Mouse (Mus musculus) thymus, postnatal 0 days (tissue): ENCODE results near the gene Mta1. TPM values are rescaled to one million over a fixed set of nuclear protein-coding genes. Genes with fewer than 3 reads are reported as not detected.
A peak's percentile ranks its signal among the peaks of the same experiment; 100 is the strongest.

Source experiments
- DNase-seq: peaks from one replicate; pipeline ENCODE4 v3.0.0-alpha.2; 2015; ENCODE audit warnings: low spot score
- polyA plus RNA-seq: library from polyadenylated mRNA; unstranded; fragments of >200 nt; fragmentation: Nextera tagmentation; extraction: Ambion mirVana; gene quantifications from 2 replicates; pipeline ENCODE4 v1.2.1, GENCODE M21; 2015

The Mta1 gene
- polyA plus RNA-seq, 1 experiment from 2014 or later = 13.6 TPM

DNA sequence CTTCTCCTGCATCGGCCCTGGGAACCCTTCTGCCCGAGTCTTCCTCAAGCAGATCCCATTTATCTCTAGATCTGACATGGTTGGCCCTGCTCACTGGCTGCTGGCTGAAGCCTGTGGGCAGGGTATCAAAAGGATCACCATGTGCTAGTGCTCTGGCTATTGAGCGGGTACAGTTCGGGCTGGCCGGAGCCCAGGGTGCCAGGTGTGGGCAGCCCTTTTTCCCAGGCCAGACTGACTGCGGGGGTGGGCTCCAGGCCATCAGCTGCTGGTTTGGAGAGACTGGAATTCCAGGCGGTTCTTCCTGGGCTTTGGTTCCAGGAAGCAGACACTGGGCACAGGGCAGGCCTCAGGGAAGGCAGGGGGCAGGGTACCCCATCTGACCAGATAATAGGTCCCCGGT is 49.4 kb downstream of the Mta1 start:
- no peak for DNase-seq

DNA sequence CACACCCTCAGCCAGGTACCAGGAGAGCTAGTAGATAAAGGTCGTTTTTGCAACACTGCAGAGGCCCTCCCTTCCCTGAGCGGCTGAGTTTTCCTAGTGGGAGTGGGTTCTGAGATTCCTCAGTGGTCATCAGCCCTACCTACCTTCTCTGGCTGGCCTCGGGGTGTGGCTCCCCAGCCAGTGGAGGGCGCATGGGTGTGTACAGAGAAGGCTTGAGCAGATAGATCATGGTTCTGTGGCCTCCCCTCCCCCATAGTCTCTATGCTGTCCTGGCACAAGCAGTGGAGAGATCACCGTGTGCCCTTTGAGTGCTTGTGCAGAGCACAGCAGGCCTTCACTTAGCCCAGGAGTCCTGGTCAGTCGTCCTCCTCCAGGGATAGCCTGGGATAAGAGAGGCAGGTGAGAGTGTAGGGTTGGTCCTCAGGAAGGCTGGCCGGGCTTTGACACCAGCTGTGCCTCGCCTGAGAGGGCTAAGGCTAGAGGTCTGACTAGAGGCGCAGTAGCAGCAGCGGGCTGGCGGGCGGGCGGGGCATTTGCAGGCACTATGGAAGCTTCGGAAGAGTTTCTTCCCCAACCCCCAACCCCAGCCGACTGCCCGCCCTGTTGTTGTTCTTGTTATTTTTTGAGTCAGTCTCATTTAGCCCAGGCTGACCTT is 50.4 kb downstream of the Mta1 start:
- no peak for DNase-seq

DNA sequence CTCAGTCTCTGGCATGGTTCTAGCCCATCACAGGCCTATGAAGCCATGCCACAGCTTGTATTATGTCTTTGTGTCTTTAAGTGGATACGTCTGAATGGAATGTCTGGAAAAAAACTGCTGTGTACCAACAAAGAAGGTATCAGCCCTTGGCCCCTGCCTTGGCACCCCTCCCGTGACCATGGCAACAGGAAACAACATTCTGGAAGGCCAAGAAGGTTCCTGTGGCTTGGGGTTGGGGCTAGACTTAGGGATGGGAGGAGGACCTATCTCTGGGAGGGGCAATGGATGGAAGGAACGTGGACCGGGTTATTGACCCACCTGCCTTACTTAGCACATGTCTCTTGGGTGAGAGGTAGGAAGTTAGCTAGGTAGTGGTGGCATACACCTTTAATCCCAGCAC is 51.3 kb downstream of the Mta1 start:
- no peak for DNase-seq

DNA sequence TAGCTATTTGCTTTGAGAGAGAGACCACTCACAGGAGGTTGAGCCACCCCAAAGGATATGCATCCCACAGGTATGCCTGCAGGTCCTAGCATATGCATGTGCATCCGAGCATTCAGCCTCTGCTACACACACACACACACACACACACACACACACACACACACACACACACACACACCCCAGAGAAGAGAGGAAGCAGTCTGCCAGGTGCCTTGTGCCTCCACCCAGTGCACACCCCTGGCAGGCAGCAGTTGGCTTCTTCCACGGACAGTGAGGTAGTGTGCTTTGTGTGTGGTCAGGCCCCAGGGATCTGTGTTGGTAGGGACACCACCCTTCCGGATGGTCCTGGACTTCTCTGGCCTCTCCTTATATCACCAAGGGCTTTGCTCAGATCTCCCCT is 51.8 kb downstream of the Mta1 start:
- DNase-seq = no peak

DNA sequence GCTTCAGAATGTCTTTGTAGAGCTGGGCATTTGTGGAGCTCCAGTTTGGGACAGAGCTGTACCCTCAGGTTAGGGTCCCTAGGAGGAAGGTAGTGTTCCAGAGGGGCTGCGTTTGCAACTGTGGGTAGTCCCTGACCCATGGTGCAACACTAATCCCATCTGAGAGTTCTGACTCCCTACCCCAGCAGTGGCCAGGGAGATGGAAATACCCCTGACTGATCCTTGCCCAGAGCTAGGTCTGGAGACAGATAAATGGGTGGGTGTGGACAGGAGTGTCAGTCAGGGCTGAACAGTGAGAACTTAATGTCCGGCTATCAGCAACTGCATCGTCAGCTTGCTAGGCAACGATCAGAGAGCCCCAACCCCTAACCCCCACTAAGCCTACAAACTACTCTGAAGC is 52.5 kb downstream of the Mta1 start:
- no peak for DNase-seq

DNA sequence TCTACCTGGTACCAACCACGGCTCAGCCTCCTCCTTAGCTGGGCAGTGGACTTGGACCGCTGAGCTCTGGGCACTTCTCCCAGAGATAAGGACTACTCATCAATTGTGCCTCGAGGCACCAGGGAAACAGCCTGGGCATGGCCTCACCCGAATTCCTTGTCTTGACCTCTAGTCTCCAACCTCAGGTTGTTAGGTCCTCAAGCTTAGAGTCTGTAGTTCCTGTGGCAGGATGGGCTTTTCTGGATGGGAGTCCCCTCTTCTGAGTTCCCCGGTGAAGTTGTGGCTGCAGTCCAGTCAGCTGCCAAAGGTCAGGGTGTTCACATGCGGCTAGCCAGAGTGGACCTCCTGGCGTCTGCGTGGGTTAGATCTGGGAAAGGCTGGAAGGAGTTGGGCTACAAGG is 53.0 kb downstream of the Mta1 start:
- no peak for DNase-seq

DNA sequence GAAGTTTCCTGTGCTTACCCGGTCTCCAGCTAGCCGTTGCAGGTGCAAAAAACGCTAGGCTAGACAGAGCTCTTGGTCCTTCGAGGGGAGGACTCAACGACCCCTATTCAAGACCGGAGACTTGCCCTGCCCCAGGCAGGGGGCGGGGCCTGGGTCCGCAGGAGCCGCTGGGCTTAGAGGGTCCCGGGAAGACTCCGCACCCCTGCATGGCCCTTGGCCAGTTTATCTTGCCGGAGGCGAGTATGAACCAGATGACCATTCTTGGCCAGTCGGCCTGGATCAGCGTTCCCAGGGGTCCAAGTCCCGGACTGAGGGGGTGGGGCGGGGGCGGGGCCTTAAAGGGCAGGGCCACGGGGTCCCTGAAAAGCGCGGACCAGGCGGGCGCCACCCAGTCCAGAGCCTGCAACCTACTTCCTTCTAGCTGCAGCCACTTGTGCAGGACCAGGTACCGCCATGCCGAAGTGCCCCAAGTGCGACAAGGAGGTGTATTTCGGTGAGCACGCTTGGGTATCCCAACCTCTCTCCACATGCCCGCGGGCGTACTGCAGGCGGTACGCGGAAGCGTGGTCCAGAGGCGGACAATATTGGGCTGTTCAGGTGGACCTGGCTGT is 53.7 kb downstream of the Mta1 start:
- peak; percentile 39 for DNase-seq

DNA sequence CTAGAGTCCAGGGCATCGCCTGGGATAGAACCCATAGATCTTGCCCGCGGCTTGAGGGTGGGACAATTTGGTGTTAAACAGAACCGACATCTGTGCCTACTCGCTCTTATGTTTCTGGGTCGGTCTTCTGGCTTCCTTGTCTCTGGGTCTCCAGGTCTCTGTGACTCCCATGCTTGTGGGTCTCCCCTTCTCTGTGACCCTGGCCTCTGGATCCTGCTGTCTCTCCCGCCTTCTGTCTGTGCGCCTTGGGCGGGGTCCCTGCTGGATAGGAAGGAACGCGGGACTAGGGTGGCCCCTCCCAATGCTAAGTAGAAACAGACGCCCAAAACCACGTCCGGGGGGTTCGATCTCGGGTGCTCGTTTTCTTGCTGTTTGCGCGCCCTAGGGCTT is 54.2 kb downstream of the Mta1 start:
- peak; percentile 72 for DNase-seq

DNA sequence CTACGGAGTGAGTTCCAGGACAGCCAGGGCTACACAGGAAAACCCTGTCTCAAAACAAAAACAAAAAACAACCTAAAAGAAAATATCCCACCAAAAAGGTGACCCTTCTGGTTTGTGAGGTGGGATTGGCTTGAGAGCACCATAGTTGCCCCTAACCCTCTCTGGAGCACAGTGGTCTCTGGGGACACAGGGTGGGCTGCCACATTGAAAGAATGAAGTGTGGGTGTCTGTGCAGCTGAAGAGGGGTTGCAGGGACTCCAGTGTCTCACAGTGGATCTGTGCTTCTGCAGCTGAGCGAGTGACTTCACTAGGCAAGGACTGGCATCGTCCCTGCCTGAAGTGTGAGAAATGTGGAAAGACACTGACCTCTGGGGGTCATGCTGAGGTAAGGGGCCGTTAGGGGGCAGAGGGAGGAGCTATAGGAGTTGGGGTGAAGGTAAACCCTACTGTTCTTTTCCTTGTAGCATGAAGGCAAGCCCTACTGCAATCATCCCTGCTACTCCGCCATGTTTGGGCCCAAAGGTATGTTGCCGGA is 55.0 kb downstream of the Mta1 start:
- DNase-seq = no peak

DNA sequence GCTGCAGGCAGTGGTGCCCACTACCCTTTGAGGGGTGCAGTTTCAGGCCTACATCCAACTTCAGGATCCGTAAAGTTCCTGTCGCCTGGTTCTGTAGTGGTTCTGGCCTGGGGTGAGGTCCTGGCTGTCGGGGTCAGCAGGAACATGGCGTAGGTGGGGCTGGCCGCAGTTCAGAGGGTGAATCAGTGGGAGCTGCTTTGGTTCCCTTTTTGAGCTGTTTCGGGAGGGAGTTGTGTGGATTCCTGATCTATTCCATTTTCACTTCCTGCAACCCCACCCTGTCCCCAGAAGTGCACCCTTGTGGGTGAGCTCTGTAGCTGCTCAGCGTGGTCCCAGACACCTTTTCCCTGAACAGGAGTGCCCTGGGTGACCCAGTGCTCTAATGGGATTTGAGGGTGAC is 55.9 kb downstream of the Mta1 start:
- DNase-seq = no peak

DNA sequence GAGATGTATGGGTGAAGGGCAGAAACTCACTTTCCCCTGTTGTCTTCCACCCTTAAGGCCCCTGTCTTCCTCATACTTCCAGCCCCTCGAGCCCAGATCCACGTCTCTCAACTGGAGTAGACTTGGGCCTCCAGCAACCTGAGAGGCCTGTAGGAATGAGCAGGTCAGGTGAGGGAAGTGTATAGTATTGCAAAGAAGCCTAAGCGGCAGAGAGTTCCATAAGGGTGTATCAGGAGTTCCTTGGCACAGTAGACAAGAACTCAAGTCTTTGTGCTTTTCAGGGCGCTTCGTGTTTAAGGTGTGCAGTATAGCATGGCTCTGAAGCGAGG is 56.6 kb downstream of the Mta1 start:
- DNase-seq = no peak

DNA sequence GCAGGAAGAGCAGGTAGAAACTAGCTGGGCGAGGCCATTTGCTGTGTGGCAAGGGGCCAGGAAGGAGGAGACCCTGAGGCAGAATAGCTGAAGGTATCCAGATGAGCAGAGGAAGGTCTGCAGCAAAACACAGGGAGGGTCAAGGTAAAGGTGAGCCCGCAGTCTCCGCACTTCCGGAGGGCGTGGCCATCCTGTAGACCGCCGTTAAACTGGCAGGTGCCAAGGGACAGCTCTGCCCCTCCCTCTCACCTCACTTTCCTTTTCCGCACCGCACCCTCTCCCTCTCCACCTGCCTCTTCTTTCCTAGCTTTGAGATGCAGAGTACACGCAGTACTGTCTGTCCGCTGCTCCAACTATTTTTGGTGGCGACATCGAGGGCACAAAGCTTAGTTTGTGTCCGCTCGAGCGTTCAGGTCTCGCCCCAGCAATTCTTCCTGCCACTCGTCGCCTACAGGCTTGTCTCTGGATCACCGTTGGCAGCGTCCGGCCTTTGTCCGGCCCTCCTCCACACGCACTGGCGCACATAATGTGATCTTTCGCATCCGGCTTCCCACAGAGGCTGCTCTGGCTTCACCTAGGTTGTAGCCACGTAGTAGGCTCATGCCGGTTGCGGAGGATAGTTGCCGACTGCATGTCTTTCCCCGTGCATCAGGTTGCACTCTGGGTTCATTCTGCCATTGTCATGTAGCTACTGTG is 57.1 kb downstream of the Mta1 start:
- DNase-seq = peak; percentile 62

DNA sequence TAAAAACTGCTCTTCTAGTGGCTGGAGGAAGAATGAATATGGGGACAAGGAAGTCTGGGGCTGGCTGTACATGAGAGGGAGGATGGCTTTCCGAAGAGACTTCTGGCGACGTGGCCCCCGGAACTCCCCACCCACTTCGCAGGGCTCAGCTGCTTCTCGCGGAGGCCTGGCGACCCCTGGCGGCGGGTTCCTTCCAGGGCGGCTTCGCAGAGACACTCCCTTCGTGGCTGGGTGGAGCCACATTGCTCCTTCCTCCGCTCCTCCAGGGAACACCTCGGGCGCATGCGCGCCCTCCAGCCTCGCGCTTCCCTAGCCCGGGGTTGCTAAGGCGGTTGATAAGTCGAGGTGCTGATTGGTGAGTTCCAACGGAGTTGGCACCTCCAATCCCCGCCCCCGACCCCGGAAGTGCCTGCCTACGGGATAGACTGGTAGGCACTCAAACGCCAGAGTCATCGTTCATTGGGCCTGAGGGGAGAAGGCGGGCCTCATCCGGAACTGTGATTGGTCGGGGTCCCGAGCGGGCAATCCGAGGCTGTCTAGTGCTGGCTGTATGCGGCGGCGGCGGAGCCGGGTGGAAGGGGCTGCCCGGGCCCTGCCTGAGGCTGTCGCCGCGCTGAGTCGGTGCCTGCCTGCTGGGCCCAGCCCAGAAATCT is 57.9 kb downstream of the Mta1 start, which contains the start of gene Tedc1:
TSS of gene Tedc1 (plus strand) at position 535 of the 653 bp plus-strand sequence.
- peak; percentile 100 for DNase-seq

DNA sequence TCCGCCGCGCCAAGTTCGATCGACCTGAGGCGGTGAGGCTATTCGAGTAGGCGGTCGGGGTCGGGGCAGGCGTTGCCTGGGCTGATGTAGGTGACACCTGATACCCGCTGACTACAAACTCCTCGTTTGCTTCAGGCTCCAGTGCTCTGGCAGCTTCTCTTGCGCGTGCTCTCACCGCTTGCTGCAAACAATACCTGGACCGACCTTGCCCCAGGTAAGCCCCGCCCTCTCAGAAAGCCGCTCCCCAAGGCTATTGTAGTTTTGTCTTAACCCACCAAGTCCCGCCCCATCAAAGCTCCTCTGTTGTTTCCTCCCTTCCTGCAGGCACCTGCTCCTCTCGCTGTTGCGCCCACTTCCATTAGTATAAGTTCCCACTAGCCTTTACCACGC is 58.5 kb downstream of the Mta1 start:
- DNase-seq = peak; percentile 60

DNA sequence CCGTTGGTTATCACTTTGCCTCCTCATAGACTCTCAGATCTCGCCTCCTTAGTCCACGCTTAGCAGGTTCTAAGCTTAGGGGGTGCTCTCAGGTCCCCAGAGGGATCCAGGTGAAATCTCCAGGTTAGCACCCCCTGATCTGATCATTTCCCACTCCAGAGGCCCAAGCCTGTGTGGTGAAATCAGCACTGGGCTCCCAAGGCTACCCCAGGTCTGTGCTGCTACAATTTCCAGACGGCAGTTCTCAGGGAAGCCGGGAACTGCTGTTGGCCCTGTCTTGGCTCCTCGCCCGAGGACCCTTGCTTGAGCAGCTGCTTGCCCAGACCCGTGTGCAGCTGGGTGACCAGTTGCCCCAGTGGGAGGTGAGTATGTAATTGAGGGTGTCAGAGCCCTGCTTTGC is 58.9 kb downstream of the Mta1 start:
- DNase-seq = no peak

DNA sequence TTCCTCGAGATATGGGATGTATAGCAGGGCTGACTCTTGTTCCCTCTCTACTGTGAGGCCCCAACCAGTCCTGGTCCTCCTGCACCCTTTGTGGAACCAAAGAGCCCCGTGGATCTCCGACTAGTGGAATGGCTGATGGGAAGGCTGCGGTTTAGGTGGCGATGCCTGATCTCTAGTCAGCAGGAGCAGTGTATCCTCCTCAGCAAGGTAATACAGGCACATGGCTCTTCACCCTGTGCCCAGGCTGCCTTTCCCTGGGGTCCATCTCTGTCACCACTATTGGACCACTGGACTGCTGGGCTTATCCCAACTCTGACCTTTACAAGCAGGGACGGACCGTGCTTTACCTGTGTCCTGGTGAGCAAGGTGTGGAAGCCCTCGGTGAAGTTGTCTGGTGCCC is 59.4 kb downstream of the Mta1 start:
- no peak for DNase-seq

DNA sequence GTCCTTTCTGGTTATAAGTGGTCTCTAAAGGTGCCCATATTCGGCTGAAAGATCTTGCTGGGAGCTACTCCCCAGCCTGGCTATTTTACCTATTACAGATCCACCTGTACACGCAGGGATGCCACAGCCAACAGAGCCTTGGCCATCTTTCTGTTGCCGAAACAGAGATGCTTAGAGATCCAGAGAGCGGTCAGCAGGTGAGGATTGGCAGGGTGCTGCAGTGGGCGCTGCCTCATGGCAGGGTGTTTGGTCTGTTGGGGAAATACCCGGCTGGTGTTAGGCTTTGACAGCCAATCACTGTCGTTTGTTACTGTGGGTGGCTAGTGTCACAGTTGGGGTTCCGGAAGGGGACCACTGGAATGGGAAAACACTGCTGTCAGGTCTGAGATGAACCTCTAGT is 59.9 kb downstream of the Mta1 start:
- no peak for DNase-seq

DNA sequence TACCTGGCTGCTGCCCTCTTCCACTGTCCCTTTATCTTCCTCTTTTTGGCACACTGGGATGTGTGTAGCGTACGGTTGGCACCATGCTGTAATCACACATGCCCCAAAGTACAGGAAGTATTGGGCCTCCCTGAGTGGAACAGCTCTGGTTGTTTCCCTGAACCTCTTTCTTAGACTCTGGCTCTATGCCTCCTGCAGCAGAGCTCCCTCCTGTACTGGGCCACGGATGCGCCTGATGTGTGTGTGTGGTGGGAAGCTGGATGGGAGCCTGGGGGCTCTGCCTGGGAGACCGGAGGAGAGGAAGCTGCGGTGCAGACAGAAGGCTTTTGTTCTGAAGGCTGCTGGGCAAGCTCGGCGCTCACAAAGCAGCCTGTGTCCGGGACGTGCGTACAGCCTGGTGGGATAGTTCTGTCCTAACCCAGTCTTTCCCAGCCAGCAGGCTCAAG is 65.5 kb downstream of the Mta1 start:
- DNase-seq = no peak

DNA sequence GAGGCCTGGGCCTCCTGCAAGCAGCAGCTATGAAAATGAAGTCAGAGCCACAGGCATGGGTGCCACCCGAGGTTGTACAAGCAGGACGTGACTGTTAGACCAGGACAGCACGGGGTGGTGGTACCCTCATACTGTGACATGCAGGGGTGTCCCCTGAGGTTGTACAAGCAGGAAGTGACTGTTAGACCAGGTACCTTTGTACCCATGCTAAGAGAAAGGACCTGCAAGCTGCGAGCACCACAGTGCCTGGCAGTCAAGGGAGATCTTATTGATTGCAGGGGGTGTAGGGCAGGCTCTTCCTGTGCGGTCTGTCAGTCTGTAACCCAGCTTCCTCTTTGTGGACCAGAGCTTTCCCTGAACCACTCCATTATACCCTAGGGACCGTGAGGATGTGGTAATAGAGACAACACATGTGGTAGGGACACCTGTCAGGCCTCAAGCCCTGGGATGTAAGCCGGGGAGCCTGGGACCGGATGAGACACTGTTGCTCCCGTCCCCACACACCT is 70.0 kb downstream of the Mta1 start:
- peak; percentile 84 for DNase-seq

DNA sequence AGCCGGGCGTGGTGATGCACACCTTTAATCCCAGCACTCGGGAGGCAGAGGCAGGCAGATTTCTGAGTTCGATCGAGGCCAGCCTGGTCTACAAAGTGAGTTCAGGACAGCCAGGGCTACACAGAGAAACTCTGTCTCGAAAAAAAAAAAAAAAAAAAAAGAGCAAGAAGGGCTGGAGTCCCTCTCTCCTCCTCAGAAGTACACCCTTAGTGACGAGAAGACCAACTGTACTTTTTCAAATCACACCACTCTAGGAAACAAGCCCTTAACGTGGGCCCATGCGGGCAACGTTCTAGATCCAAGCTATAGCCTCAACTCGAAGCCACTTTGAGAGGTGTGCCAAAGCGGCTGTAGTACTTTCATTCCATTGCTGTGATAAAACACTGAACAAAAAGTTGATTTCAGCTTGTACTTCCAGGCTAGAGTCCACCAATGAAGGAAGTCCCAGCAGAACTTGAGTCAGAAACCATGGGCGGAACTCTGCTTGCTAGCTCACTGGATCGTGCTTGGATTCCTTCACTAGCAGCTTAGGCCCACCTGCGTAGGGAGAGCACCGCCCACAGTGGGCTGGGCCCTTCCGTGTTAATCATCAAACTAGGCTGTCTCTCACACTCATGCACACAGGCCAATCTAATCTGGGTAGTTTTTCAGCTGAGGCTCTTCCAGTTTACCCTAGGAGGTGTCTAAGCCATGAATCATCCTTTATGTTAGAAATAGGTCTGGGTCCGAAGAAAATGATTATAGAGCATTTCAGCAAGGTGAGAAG is 79.1 kb downstream of the Mta1 start:
- DNase-seq = no peak

DNA sequence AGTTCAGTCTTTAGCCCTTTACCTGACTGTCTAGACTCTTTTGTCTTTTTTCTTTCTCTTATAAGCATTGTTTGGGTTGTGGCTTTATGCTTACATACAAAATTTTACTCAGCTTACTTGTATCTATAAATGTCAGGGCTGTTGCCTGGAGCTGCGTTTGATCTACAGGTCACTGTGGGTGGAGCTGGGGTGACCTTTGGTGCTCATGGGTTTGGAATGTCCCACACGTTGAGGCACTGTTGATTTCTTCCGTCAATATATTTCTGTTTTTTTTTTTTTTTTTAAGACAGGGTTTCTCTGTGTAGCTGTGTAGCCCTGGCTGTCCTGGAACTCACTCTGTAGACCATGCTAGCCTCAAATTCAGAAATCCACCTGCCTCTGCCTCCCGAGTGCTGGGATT is 82.9 kb downstream of the Mta1 start:
- DNase-seq = no peak
